ENCODE assay signal across 7 mouse cellular contexts in the genomic region with DNA sequence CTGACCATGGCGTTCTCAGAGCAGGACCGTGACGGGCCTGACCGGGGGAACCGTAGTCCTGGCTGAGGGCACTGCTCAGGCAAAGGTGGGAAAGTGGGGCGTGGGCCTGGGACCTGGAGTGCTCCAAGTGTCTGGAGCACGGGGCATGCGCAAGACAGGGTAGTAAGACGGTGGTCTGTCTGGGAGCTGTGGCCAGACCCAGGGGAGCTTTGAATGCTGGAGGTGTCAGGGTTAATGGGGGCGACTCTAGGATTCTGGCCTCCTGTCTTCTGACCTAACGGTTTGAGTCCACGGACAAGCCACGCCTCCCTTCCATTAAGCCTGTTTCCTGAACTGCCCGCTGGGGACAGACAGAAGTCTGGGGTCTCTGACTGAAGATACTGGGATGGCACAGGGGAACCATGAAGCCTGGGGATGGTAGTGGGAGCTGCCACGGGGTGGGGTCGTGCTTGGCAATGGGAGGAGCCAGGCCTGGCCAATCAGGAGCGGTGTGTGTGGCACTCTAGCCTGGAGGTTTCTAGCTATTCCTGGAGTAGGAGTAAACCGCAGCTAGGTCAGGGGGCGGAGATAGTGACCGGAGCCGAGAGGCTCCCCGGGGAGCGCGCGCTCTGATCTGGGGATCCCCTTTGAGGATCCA. TPM values are rescaled to one million over a fixed set of nuclear protein-coding genes. Genes with fewer than 3 reads are reported as not detected.
A peak's percentile ranks its signal among the peaks of the same experiment; 100 is the strongest.
DNase-seq lines count a peak whose midpoint lies in the region; ATAC-seq and TF ChIP-seq lines count a peak whose summit lies in the region.

No protein-coding gene starts in this region.

- peak overlapping the region; percentile 85 to 88 (median 87) for H3K4me3 ChIP-seq in CH12.LX (replicated peaks in 1 of 3; ENCODE audit: low read depth in 2 of 3, low read length in 2 of 3, poor library complexity in 1 of 3)
- H3K4me3 ChIP-seq in heart, adult 2 months, result peak overlapping the region; percentile 72
- H3K4me3 ChIP-seq in lung, postnatal 0 days (ENCODE audit: low read depth, low read length), result peak overlapping the region; percentile 17; the same call in 1 of the 2 replicates
- H3K4me3 ChIP-seq in olfactory bulb, adult 2 months (ENCODE audit: insufficient read depth, low read depth, low read length), result peak overlapping the region; percentile 93

- TF ChIP-seq POLR2A in CH12.LX (IDR thresholded peaks at IDR 0.05; ENCODE audit: low read depth, low read length), result peak; percentile 34; the same call in 1 of the 2 replicates
- peak; percentile 70 for TF ChIP-seq POLR2A in heart, adult 2 months (IDR thresholded peaks at IDR 0.05; ENCODE audit: insufficient read depth, low read depth, low read length)
- TF ChIP-seq POLR2A in olfactory bulb, adult 2 months (IDR thresholded peaks at IDR 0.05; ENCODE audit: insufficient read depth, low read depth, low read length), result no peak

- peak overlapping the region; percentile 66; the same call in 1 of the 2 replicates for H3K9ac ChIP-seq in CH12.LX (ENCODE audit: insufficient read depth, low read depth)
- peak overlapping the region; percentile 61 for H3K9ac ChIP-seq in heart, adult 2 months (ENCODE audit: low read depth, low read length)
- H3K9ac ChIP-seq in lung, postnatal 0 days (replicated peaks; ENCODE audit: low read depth), result no peak overlapping the region

- peak in 1 of 2 experiments; percentile 0; a peak in 1 of 4 replicates for TF ChIP-seq CTCF in CH12.LX (conservative IDR thresholded peaks at IDR 0.05 in 1 of 2, IDR thresholded peaks at IDR 0.05 in 1 of 2; ENCODE audit: low read depth in 2 of 2, low read length in 2 of 2)
- TF ChIP-seq CTCF in heart, adult 2 months (IDR thresholded peaks at IDR 0.05), result peak; percentile 48
- TF ChIP-seq CTCF in lung, postnatal 0 days (IDR thresholded peaks at IDR 0.05), result peak; percentile 22; the same call in 1 of the 2 replicates
- TF ChIP-seq CTCF in olfactory bulb, adult 2 months (IDR thresholded peaks at IDR 0.05; ENCODE audit: insufficient read depth, low read depth, low read length), result no peak

- 0 out of 2 replicates have a peak, but pooled peaks cover 2% of the 10 kb centered on the region for H3K79me2 ChIP-seq in CH12.LX (replicated peaks; ENCODE audit: control insufficient read depth, extremely low read depth, insufficient read depth, poor library complexity, severe bottlenecking)
- no peaks in the 10 kb centered on the region for H3K79me2 ChIP-seq in heart, adult 2 months (replicated peaks; ENCODE audit: control insufficient read depth, insufficient read depth, low read length)

- no peak for TF ChIP-seq EP300 in CH12.LX (IDR thresholded peaks at IDR 0.05; ENCODE audit: low read length)
- no peak for TF ChIP-seq EP300 in heart, adult 2 months (IDR thresholded peaks at IDR 0.05; ENCODE audit: insufficient read depth, low read depth, low read length)
- TF ChIP-seq EP300 in lung, postnatal 0 days (IDR thresholded peaks at IDR 0.05), result no peak

- no peak for TF ChIP-seq RAD21 in CH12.LX (IDR thresholded peaks at IDR 0.05; ENCODE audit: low read depth, low read length)

- dilution Hi-C loops in CH12.LX (cut with MboI; ENCODE audit: extremely low pct_ligation_motif_present, extremely low pct_unique_long_range_greater_than_20kb, low sequenced_read_pairs), result no loop called here

- intact Hi-C loops in heart, adult 2 months (cut with DNase I), result no loop called here

- in situ Hi-C loops in CH12.LX (cut with MboI; ENCODE audit: low pct_ligation_motif_present, low pct_unique_long_range_greater_than_20kb, low sequenced_read_pairs), result no loop called here

- peaks cover 4 to 23% of the 10 kb centered on the region in 2 experiments for H3K36me3 ChIP-seq in CH12.LX (replicated peaks in 1 of 2; ENCODE audit: control insufficient read depth in 1 of 2, insufficient read depth in 1 of 2, low read length in 1 of 2)
- H3K36me3 ChIP-seq in heart, adult 2 months (ENCODE audit: control insufficient read depth, insufficient read depth, low read length), result no peaks in the 10 kb centered on the region
- H3K36me3 ChIP-seq in lung, postnatal 0 days (ENCODE audit: insufficient read depth, low read length), result no peaks in the 10 kb centered on the region

- peak overlapping the region; percentile 91 for H3K27ac ChIP-seq in CH12.LX (ENCODE audit: insufficient read depth, low read depth)
- H3K27ac ChIP-seq in heart, adult 2 months, result peak overlapping the region; percentile 93
- H3K27ac ChIP-seq in lung, postnatal 0 days (ENCODE audit: low read length), result peak overlapping the region; percentile 43
- no peak overlapping the region for H3K27ac ChIP-seq in olfactory bulb, adult 2 months (ENCODE audit: insufficient read depth, low read depth, low read length)

- H3K4me1 ChIP-seq in CH12.LX (ENCODE audit: control insufficient read depth in 1 of 2, insufficient read depth in 2 of 2), result peaks cover 11 to 39% of the 10 kb centered on the region in 2 experiments
- H3K4me1 ChIP-seq in heart, adult 2 months (ENCODE audit: control insufficient read depth, insufficient read depth, low read length), result peaks cover 5% of the 10 kb centered on the region
- peaks cover 7% of the 10 kb centered on the region; the same call in 1 of the 2 replicates for H3K4me1 ChIP-seq in lung, postnatal 0 days (ENCODE audit: insufficient read depth, low read depth, low read length)
- peaks cover 24% of the 10 kb centered on the region for H3K4me1 ChIP-seq in olfactory bulb, adult 2 months (ENCODE audit: control insufficient read depth, insufficient read depth, low read length)

- peak; percentile 53 for ATAC-seq in lung, postnatal 0 days

- peak overlapping the region; percentile 85 for H3K4me2 ChIP-seq in CH12.LX (ENCODE audit: insufficient read depth, low read depth, poor library complexity, severe bottlenecking)
- peak overlapping the region; percentile 94 for H3K4me2 ChIP-seq in lung, postnatal 0 days (replicated peaks; ENCODE audit: low read depth, low read length)

- DNase-seq in CH12.LX (ENCODE audit: extremely low read depth) (peak; percentile 87), R1 (ENCODE audit: low read depth, low spot score) (peak; percentile 88)
- DNase-seq in embryo, embryonic 11.5 days (ENCODE audit: low read depth, low spot score), result peak; percentile 46
- DNase-seq in heart, adult 2 months, result peak; percentile 87 to 91
- peak; percentile 62 for DNase-seq in kidney, adult 18-20 months
- DNase-seq in lung, postnatal 0 days (ENCODE audit: low spot score), result peak; percentile 79

- WGBS in heart, adult 2 months, result 3% methylated on average over 25 of the region's 25 CpGs
- whole genome bisulfite sequencing in lung, postnatal 0 days, result 6% methylated on average over 25 of the region's 25 CpGs
- 14% methylated on average over 25 of the region's 25 CpGs for WGBS in olfactory bulb, adult 2 months

- H3K9me3 ChIP-seq in CH12.LX (replicated peaks; ENCODE audit: low read length), result no peaks in the 10 kb centered on the region
- H3K9me3 ChIP-seq in lung, postnatal 0 days (ENCODE audit: low read length), result no peaks in the 10 kb centered on the region

- H3K27me3 ChIP-seq in CH12.LX (replicated peaks), result no peaks in the 10 kb centered on the region
- H3K27me3 ChIP-seq in heart, adult 2 months (ENCODE audit: control insufficient read depth, insufficient read depth, low read length), result no peaks in the 10 kb centered on the region
- no peaks in the 10 kb centered on the region for H3K27me3 ChIP-seq in lung, postnatal 0 days (replicated peaks; ENCODE audit: insufficient read depth, low read length)

TF ChIP-seq in CH12.LX, 34 proteins besides CTCF, POLR2A, EP300 and RAD21 (continues in another document):
- no peak for TF ChIP-seq MYC (IDR thresholded peaks at IDR 0.05; ENCODE audit: low read depth, low read length)

RNA-seq across cellular contexts. Expression of gene St6galnac6, which starts 8.8 kb away (rescaled TPM):
- total RNA-seq in CH12.LX (2012; rRNA removed), result 13.9 and 14.3 TPM in 2 replicates
- total RNA-seq in CH12.LX (2014; rRNA removed), result 12.9 and 13.2 TPM in 2 replicates
- polyA plus RNA-seq in CH12.LX (2012; ENCODE audit: insufficient read length, low read depth), result 10.7 and 13.3 TPM in 2 replicates
- total RNA-seq in heart, adult 2 months (2021), result 100 to 1,000 TPM; 107 to 125 TPM
- 129 and 174 TPM in 2 replicates for polyA plus RNA-seq in heart, adult 2 months (2012; rRNA removed)
- polyA plus RNA-seq in lung, postnatal 0 days (2015; fragmentation: Nextera tagmentation; extraction: Ambion mirVana), result 13.4 and 14.4 TPM in 2 replicates
- not detected in 2 replicates for polyA plus RNA-seq in olfactory bulb, adult 2 months (2012; ENCODE audit: insufficient read depth, insufficient read length, low replicate concordance, missing spikeins)

RNA-seq across cellular contexts. Expression of gene Ak1, which starts 13.3 kb away (rescaled TPM):
- total RNA-seq in CH12.LX (2012; rRNA removed) (2.9 and 3.9 TPM in 2 replicates), CH12.LX (2014; rRNA removed) (1.4 TPM in 2 replicates)
- polyA plus RNA-seq in CH12.LX (2012; ENCODE audit: insufficient read length, low read depth), result 1.5 and 2.8 TPM in 2 replicates
- total RNA-seq in heart, adult 2 months (2021), result 100 to 1,000 TPM; 606 to 670 TPM
- polyA plus RNA-seq in heart, adult 2 months (2012; rRNA removed), result 584 and 623 TPM in 2 replicates
- polyA plus RNA-seq in lung, postnatal 0 days (2015; fragmentation: Nextera tagmentation; extraction: Ambion mirVana), result 31.7 and 36.3 TPM in 2 replicates
- not detected in 2 replicates for polyA plus RNA-seq in olfactory bulb, adult 2 months (2012; ENCODE audit: insufficient read depth, insufficient read length, low replicate concordance, missing spikeins)

RNA-seq across cellular contexts. Expression of gene St6galnac4, which starts 21.4 kb away (rescaled TPM):
- total RNA-seq in CH12.LX (2012; rRNA removed) (51.9 and 57.4 TPM in 2 replicates), CH12.LX (2014; rRNA removed) (45.9 and 58.3 TPM in 2 replicates)
- polyA plus RNA-seq in CH12.LX (2012; ENCODE audit: insufficient read length, low read depth), result 81.7 and 87.0 TPM in 2 replicates
- 10 to 100 TPM; 16.2 to 17.8 TPM for total RNA-seq in heart, adult 2 months (2021)
- 25.2 and 28.6 TPM in 2 replicates for polyA plus RNA-seq in heart, adult 2 months (2012; rRNA removed)
- 32.0 and 38.9 TPM in 2 replicates for polyA plus RNA-seq in lung, postnatal 0 days (2015; fragmentation: Nextera tagmentation; extraction: Ambion mirVana)
- polyA plus RNA-seq in olfactory bulb, adult 2 months (2012; ENCODE audit: insufficient read depth, insufficient read length, low replicate concordance, missing spikeins), result not detected in 2 replicates

RNA-seq across cellular contexts. Expression of gene 9430097D07Rik, which starts 32.8 kb away (rescaled TPM):
- total RNA-seq in CH12.LX (2012; rRNA removed), result 0.13 TPM in 1 of 2 replicates, not detected in the other
- not detected in 2 replicates for total RNA-seq in CH12.LX (2014; rRNA removed)
- polyA plus RNA-seq in CH12.LX (2012; ENCODE audit: insufficient read length, low read depth), result not detected in 2 replicates
- not detected for total RNA-seq in heart, adult 2 months (2021)
- not detected in 2 replicates for polyA plus RNA-seq in heart, adult 2 months (2012; rRNA removed)
- not detected in 2 replicates for polyA plus RNA-seq in lung, postnatal 0 days (2015; fragmentation: Nextera tagmentation; extraction: Ambion mirVana)
- not detected in 2 replicates for polyA plus RNA-seq in olfactory bulb, adult 2 months (2012; ENCODE audit: insufficient read depth, insufficient read length, low replicate concordance, missing spikeins)

RNA-seq across cellular contexts. Expression of gene Pip5kl1, which starts 33.7 kb away (rescaled TPM):
- total RNA-seq in CH12.LX (2012; rRNA removed) (0.64 and 1.3 TPM in 2 replicates), CH12.LX (2014; rRNA removed) (0.28 TPM in 1 of 2 replicates, not detected in the other)
- 0.57 and 0.82 TPM in 2 replicates for polyA plus RNA-seq in CH12.LX (2012; ENCODE audit: insufficient read length, low read depth)
- total RNA-seq in heart, adult 2 months (2021), result not detected
- 0.25 TPM in 1 of 2 replicates, not detected in the other for polyA plus RNA-seq in heart, adult 2 months (2012; rRNA removed)
- not detected in 2 replicates for polyA plus RNA-seq in lung, postnatal 0 days (2015; fragmentation: Nextera tagmentation; extraction: Ambion mirVana)
- polyA plus RNA-seq in olfactory bulb, adult 2 months (2012; ENCODE audit: insufficient read depth, insufficient read length, low replicate concordance, missing spikeins), result not detected in 2 replicates

Comparison
In these comparisons a context has a peak if more than half of its experiments do, and no peak if none do; other contexts are left out.
1. H3K4me3 ChIP-seq: peak in every context shown above with its lines; median percentile 93 in olfactory bulb, adult 2 months; 87 in CH12.LX; 72 in heart, adult 2 months; 17 in lung, postnatal 0 days.